Mouse (Mus musculus) liver, adult (tissue): Measurements from ENCODE around the gene Sparcl1.

Experiments used
- GATA4 ChIP-seq: IDR thresholded peaks from 2 replicates; pipeline ENCODE4 v1.6.1; 2014; ENCODE audit warnings: mild to moderate bottlenecking, low read length; ENCODE audit not compliant: insufficient replicate concordance

The Sparcl1 gene

GRCm38 (mm10) chr5:104060429-104060828 is 53.1 kb downstream of the Sparcl1 start:
- TF ChIP-seq GATA4 = no peak

DNA sequence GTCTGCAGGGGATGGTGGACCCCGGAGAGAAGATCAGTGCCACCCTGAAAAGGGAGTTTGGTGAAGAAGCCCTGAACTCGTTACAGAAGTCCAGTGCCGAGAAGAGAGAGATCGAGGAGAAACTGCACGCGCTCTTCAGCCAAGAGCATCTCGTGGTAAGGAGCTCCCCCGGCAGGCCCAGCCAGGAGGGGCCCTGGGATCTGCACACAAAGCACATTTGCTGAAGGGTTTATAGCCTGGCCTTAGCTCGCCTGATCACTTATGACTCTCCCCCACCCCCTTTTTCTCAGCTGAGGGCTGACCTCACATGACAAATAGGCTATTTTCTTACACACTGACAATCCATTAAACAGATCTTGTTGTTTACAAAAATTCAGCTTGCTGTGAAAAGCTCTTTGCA is 53.9 kb downstream of the Sparcl1 start:
- TF ChIP-seq GATA4 = no peak

DNA sequence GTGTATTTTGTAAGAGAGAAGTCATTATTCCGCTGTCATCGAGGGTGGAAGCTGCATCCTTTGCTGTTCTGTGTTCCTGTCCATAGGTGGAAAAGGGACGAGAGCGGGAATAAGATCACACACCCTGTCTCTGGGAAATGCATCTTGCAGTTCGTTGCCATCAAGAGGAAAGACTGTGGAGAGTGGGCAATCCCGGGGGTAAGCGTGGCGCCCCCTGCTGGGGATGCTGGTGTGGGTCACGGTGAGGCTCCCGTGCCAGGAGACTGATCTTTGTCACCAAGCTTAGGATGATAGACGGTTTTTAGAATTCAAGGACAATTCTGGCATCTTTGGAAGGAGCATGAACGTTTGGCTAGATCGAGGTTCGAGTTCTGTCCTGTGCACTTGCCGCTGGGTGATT is 55.5 kb downstream of the Sparcl1 start:
- TF ChIP-seq GATA4 = no peak

DNA sequence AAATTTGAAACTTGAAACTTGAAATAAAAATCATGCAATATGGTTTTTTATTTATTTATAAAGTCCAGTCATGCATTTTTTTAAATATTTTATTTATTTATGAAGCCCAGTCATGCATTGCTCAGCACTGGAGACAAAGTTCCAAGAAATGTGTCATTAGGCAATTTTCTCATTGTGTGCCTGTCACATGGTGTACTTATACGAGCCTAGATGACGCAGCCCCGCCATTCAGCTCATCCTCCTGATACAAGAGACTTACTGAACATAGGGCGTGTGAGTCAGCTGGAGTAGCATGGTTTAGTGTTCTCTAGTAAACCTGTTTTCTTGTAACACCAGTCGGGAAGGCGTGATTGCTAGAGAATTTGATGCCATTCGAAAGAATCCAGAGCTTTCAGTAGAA is 57.2 kb downstream of the Sparcl1 start:
- no peak for TF ChIP-seq GATA4

DNA sequence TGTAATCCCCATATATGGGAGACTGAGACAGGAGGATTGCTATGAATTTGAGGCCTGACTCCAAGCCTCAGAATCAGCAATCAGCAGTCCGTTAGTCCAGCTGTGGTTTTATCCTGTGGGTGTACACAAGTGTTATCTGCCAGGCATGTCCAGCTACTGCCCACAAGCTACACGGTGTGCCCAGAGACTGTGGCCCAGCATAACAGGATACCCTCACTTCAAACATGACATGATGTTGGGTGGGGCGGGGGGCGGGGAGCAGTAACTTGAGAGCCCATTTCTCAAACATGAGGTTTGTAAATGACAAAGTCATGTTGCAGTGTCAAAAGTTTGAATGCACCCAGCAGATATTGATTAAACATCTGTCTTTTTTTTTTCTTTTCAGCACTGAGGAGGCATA is 57.7 kb downstream of the Sparcl1 start:
- no peak for TF ChIP-seq GATA4

DNA sequence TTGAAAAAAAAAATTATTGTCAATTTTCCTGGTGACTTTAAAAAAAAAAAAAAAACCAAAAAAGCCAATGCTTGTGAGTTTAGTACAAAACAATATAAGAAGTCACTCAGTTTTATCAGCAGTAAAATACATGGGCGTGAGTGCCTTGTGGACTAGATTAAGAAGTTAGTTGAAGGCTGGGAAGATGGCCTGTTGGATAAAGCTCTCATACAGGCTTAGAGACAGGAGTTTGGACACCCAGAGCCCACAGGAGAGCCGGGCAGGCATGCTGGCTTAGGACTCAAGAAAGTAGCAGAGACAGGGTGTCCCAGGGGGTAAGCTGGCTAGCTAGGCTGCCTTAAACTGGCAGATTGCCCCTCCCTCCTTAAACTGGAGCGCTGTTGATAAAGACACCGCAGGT is 58.6 kb downstream of the Sparcl1 start:
- no peak for TF ChIP-seq GATA4

DNA sequence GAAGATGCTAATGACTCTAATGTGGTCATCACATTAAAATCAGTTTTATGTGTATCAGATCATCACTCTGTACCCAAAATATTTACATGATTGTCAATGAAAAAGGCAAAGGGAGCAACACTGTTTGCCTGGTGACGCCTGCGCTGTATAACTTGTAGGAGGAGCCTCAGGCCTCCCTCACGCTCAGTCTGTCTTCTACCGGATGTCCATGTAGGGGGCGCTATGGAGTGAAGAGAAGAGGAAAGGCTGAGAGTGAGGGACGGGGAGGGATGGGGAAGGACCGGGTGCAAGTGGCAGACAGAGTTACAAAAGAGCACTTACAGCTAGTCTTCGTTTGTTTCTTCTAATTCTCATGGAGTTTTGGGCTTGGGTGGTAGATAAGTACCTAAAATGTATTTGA is 60.6 kb downstream of the Sparcl1 start:
- no peak for TF ChIP-seq GATA4

DNA sequence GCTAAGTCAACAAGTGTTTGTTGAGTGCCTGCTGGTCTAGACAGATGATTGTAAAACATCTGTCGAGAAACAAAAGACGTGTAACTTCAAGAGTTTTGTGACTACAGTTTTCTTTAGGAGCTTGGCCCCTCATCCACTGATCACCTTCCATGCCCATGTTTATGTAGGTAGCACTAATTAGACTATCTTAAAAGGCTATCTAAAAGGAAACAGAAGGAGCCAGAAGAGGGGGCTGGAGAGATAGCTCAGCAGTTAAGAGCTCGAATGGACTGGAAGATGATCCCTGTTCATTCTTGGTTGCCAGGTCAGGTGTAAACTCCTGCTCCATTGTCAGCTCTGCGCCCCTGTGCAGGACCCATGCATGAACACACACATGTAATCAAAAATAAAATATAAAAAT is 65.4 kb downstream of the Sparcl1 start:
- TF ChIP-seq GATA4 = no peak

- no peak for TF ChIP-seq GATA4
Measured at GRCm38 (mm10) chr5:104047200-104048105, 66.1 kb downstream of the Sparcl1 start.

DNA sequence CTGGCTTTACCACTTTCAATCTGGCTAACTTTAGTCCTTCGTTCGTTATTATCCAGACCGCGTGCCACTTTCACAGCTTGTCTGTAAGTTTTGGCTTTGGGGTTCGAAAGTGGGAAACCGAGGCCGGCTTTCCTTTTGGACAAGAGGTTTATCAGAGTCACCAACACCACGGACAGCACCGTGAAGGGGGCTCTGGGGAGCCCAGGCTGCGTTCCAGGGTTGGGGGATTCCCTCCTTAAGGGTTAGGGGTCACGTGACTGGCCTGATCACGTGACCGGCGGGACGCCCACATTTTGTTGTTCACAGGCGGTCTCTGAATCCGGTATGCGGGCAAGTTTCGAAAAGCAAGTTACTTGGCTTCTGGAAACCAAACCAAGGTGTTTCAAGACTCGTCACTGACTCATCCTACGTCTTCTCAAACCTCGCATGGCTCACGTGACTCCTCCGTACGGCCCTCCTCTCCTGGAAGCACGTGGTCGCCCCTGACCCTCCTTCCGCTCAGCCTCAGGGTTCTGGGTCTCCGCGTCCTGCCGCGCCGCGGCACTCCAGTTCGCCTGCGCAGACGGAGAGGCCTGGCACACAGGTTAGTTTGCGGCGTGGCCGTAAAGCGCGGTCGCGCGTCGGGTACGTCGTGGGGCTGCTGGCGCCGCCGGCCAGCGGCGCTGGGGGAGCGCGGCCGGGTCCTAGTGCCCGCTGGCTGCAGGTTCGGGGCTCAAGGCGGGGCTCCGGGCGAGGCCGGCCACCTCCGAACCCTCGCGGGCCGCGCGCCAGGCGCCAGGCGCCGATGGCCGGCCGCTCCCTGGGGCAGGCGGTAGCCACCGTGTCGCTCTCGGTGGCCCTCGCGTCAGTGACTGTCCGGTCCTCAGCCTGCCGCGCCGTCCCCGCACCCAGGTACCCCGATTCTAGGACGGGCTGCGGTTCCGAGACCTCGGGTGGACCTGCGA is 67.0 kb downstream of the Sparcl1 start, which contains the start of gene Nudt9:
Nudt9 (plus strand) TSS at position 51 of the 944 bp plus-strand sequence.
- TF ChIP-seq GATA4 = peak; percentile 44; the same call in 1 of the 2 replicates

- TF ChIP-seq GATA4 = no peak
Measured at GRCm38 (mm10) chr5:104043704-104044103, 69.8 kb downstream of the Sparcl1 start.

DNA sequence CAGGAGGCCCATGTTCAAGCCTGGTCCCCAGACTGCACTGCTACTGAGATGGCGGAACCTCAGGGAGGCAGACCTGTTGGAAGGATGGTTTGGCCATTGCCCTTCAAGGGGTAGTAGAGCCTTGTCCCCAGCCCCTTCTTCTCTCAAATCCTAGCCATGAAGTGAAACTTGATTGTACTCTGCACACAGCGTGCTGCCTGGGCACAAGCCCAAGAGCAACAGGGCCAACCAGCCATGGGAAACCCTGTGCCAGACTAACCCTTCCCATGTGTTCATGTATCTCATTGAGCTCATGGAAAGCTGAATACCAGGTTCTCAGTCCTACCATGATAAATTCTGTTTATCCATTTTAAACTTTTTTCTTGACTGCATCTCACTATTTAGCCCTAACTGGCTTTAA is 70.6 kb downstream of the Sparcl1 start:
- no peak for TF ChIP-seq GATA4

DNA sequence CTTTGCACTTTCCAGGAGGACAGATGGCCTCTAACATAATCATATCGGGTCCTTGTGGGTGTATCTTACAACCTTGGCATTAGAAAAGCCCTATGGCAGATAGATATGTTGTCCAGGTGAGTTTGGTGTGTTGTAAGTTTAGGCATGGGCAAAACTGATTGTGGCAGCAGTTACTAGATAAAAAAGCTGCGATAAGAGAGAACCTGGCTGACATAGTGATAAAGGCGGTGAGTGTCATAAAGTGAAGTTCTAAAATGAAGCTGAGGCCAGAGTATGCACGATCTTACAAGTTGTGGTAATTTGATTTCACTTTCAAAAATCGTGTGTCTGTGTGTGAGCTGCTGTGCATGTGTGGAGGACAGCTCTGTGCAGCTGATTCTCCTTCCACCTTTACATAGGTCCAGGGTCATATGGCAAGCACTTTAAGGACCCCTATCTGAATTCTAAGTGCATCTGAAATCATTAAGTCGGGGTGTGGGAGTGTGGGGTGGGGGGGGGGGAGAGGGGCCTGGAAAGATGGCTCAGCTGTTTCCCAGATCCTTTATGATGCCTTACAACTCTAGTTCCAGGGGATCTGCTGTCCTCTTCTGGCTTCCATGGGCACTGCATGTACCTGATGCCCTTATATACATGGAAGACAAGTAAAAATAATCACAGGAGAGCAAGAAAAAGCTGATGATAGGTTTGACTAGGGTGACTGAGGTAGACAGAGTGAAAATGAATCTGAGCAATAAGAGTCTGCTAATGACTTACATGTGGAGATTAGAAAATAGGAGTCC is 74.2 kb downstream of the Sparcl1 start:
- no peak for TF ChIP-seq GATA4

DNA sequence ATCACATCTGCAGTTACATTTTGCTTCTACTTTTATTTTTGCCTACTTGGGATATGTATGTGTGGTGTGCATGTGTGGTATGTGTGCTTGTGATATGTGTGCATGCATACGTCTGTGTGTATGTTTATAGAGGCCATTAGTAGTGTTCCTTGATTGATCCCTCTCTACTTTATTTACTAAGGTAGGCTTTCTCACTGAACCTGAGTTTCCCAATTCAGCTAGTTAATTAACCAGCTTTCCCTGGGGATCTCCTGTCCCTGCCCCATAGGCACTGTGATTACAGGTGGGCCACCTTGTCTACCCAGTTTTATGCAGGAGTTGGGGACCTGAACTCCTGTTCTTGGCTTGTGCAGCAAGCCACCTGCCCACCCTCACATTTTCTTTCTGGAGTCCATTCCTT is 76.8 kb downstream of the Sparcl1 start:
- no peak for TF ChIP-seq GATA4

DNA sequence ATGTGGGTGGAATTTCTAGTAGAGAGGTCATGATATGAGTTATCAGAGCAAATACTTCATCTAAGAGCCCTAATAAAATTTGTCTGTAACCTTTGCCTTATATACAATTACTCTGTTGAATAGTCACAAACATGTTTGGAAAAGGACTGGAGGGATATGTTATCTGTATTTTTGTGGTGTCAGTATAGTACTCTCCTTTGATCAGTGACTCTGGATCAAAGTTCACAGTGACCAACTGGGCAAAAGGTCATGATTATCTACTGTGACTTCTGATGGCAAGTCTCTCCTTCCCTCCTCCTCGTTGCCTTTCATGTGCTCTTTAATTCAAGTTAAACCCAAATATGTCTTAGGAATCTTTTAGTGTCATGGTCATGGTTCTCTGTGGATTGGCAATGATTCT is 77.7 kb downstream of the Sparcl1 start:
- peak; percentile 77; the same call in 1 of the 2 replicates for TF ChIP-seq GATA4

GRCm38 (mm10) chr5:104035066-104035465 is 78.5 kb downstream of the Sparcl1 start:
- TF ChIP-seq GATA4 = no peak
